Mouse (Mus musculus) embryonic facial prominence, embryonic 11.5 days (tissue): ENCODE measurements at regions not wholly inside any gene's neighbourhood (a gene's known extent, or its start where the extent isn't known, plus 50 kb on each side); places are given as distances from the start of the nearest gene placed in this dataset.

Source experiments
- ATAC-seq: fragments of 200-750 bp; cut with Nextera tagmentation; replicated peaks from 2 replicates; pipeline ENCODE4 v1.8.0; 2017; ENCODE audit warnings: low read depth; ENCODE audit not compliant: insufficient number of reproducible peaks, low FRiP score, low TSS enrichment
- DNase-seq: peaks from one replicate; pipeline ENCODE4 v3.0.0-alpha.2; 2015; ENCODE audit warnings: low spot score
- H3K27ac ChIP-seq: fragments of 300-500 bp; sonication (generic); replicated peaks from 2 replicates; pipeline ENCODE4 v1.5.1; 2014; ENCODE audit warnings: mild to moderate bottlenecking, low read depth, low read length, control low read depth
- H3K27me3 ChIP-seq: fragments of 300-500 bp; sonication (generic); 2 replicates; pipeline ENCODE4 v1.6.1; 2014; ENCODE audit warnings: mild to moderate bottlenecking, low read length, moderate library complexity, mixed read lengths; ENCODE audit not compliant: control insufficient read depth, insufficient read depth
- H3K36me3 ChIP-seq: fragments of 300-500 bp; sonication (generic); replicated peaks from 2 replicates; pipeline ENCODE4 v1.6.1; 2014; ENCODE audit warnings: low read depth, mild to moderate bottlenecking, low read length, moderate library complexity, mixed read lengths; ENCODE audit not compliant: control insufficient read depth, insufficient read depth
- H3K4me1 ChIP-seq: fragments of 300-500 bp; sonication (generic); 2 replicates; pipeline ENCODE4 v1.6.1; 2014; ENCODE audit warnings: low read length, mixed read lengths; ENCODE audit not compliant: control insufficient read depth, insufficient read depth
- H3K4me2 ChIP-seq: fragments of 300-500 bp; sonication (generic); 2 replicates; pipeline ENCODE4 v1.6.1; 2014; ENCODE audit warnings: low read depth, mild to moderate bottlenecking, control low read depth, low read length, moderate library complexity
- H3K4me3 ChIP-seq: fragments of 300-500 bp; sonication (generic); 2 replicates; pipeline ENCODE4 v1.5.1; 2014; ENCODE audit warnings: low read depth, low read length, control low read depth
- H3K9ac ChIP-seq: fragments of 300-500 bp; sonication (generic); replicated peaks from 2 replicates; pipeline ENCODE4 v1.6.1; 2014; ENCODE audit warnings: mild to moderate bottlenecking, control low read depth, low read length
- H3K9me3 ChIP-seq: fragments of 300-500 bp; sonication (generic); replicated peaks from 2 replicates; pipeline ENCODE4 v1.6.1; 2016; ENCODE audit warnings: mild to moderate bottlenecking, low read length, inconsistent platforms, mixed read lengths; ENCODE audit not compliant: control insufficient read depth
- WGBS: fragments of 180-500 bp; shearing (Covaris S2); extraction: QIAGEN DNeasy Blood & Tissue Kit; methylation state at CpG from one replicate; pipeline ENCODE4 v1.1.7; 2014; 5-methylcytosine and 5-hydroxymethylcytosine counted together

- Histone ChIP-seq H3K9me3 (no peaks in the 10 kb centered on the region), H3K9ac (no peak overlapping the region), H3K4me1 (no peaks in the 10 kb centered on the region), H3K36me3 (no peaks in the 10 kb centered on the region), H3K4me2 (no peak overlapping the region), H3K27ac (no peak overlapping the region), H3K27me3 (no peaks in the 10 kb centered on the region), H3K4me3 (no peak overlapping the region)
- 80% methylated on average over 7 of the region's 7 CpGs for WGBS
- DNase-seq (no peak), ATAC-seq (no peak)
Measured at GRCm38 (mm10) chr2:34015640-34015995, 127.9 kb upstream of the Mvb12b start.

- H3K4me1 ChIP-seq = no peaks in the 10 kb centered on the region
- H3K27ac ChIP-seq = no peak overlapping the region
- ATAC-seq (no peak), DNase-seq (no peak)
- no peak overlapping the region for H3K4me3 ChIP-seq
- H3K36me3 ChIP-seq = no peaks in the 10 kb centered on the region
- H3K27me3 ChIP-seq = no peaks in the 10 kb centered on the region
- no peak overlapping the region for H3K9ac ChIP-seq
- 68% methylated on average over 8 of the region's 8 CpGs for WGBS
- H3K4me2 ChIP-seq = no peak overlapping the region
- no peaks in the 10 kb centered on the region for H3K9me3 ChIP-seq
Measured at GRCm38 (mm10) chr2:34014868-34015639, 127.3 kb upstream of the Mvb12b start.

- Histone ChIP-seq H3K9me3 (no peaks in the 10 kb centered on the region), H3K9ac (no peak overlapping the region), H3K27ac (no peak overlapping the region), H3K4me2 (no peak overlapping the region), H3K4me3 (no peak overlapping the region), H3K27me3 (no peaks in the 10 kb centered on the region), H3K4me1 (no peaks in the 10 kb centered on the region), H3K36me3 (no peaks in the 10 kb centered on the region)
- DNase-seq = no peak
- no peak for ATAC-seq
- WGBS = 70% methylated on average over 1 of the region's 1 CpGs
Measured at GRCm38 (mm10) chr2:34010166-34010565, 122.4 kb upstream of the Mvb12b start.

- no peak overlapping the region for H3K4me2 ChIP-seq
- no peak overlapping the region for H3K27ac ChIP-seq
- no peak overlapping the region for H3K9ac ChIP-seq
- no peaks in the 10 kb centered on the region for H3K4me1 ChIP-seq
- no peaks in the 10 kb centered on the region for H3K9me3 ChIP-seq
- no peak overlapping the region for H3K4me3 ChIP-seq
- 89% methylated on average over 7 of the region's 7 CpGs for WGBS
- ATAC-seq = no peak
- DNase-seq = no peak
- no peaks in the 10 kb centered on the region for H3K36me3 ChIP-seq
- no peaks in the 10 kb centered on the region for H3K27me3 ChIP-seq
Measured at GRCm38 (mm10) chr2:34007916-34008315, 120.2 kb upstream of the Mvb12b start.

- no peaks in the 10 kb centered on the region for H3K4me1 ChIP-seq
- H3K9ac ChIP-seq = no peak overlapping the region
- H3K27me3 ChIP-seq = no peaks in the 10 kb centered on the region
- ATAC-seq (no peak), DNase-seq (no peak)
- no peak overlapping the region for H3K4me2 ChIP-seq
- no peaks in the 10 kb centered on the region for H3K36me3 ChIP-seq
- no peak overlapping the region for H3K4me3 ChIP-seq
- no peak overlapping the region for H3K27ac ChIP-seq
- WGBS = 90% methylated on average over 7 of the region's 7 CpGs
- H3K9me3 ChIP-seq = no peaks in the 10 kb centered on the region
Measured at GRCm38 (mm10) chr2:33997106-33997505, 109.4 kb upstream of the Mvb12b start.

GRCm38 (mm10) chr2:33996331-33996730, 108.6 kb upstream of the Mvb12b start:
- H3K4me2 ChIP-seq = no peak overlapping the region
- no peak for DNase-seq
- H3K4me1 ChIP-seq = no peaks in the 10 kb centered on the region
- no peaks in the 10 kb centered on the region for H3K27me3 ChIP-seq
- H3K9ac ChIP-seq = no peak overlapping the region
- H3K9me3 ChIP-seq = no peaks in the 10 kb centered on the region
- no peaks in the 10 kb centered on the region for H3K36me3 ChIP-seq
- no peak overlapping the region for H3K4me3 ChIP-seq
- no peak for ATAC-seq
- WGBS = 98% methylated on average over 2 of the region's 2 CpGs
- no peak overlapping the region for H3K27ac ChIP-seq

- ATAC-seq (no peak), DNase-seq (no peak)
- Histone ChIP-seq H3K9ac (no peak overlapping the region), H3K27me3 (no peaks in the 10 kb centered on the region), H3K27ac (no peak overlapping the region), H3K4me1 (no peaks in the 10 kb centered on the region), H3K4me3 (no peak overlapping the region), H3K9me3 (no peaks in the 10 kb centered on the region), H3K36me3 (no peaks in the 10 kb centered on the region), H3K4me2 (no peak overlapping the region)
- WGBS = 82% methylated on average over 4 of the region's 4 CpGs
Measured at GRCm38 (mm10) chr2:33991299-33991698, 103.6 kb upstream of the Mvb12b start.

GRCm38 (mm10) chr2:33990711-33991110, 103.0 kb upstream of the Mvb12b start:
- H3K9me3 ChIP-seq = no peaks in the 10 kb centered on the region
- no peaks in the 10 kb centered on the region for H3K4me1 ChIP-seq
- no peak overlapping the region for H3K4me3 ChIP-seq
- H3K9ac ChIP-seq = no peak overlapping the region
- DNase-seq = no peak
- H3K27ac ChIP-seq = no peak overlapping the region
- 94% methylated on average over 6 of the region's 6 CpGs for WGBS
- ATAC-seq = no peak
- H3K27me3 ChIP-seq = no peaks in the 10 kb centered on the region
- H3K4me2 ChIP-seq = no peak overlapping the region
- H3K36me3 ChIP-seq = no peaks in the 10 kb centered on the region
